Mouse (Mus musculus) cerebellum, postnatal 36 days (tissue): ENCODE data around the gene Scube3.

Experiments used
- DNase-seq, 2 experiments: peaks; one replicate each; pipeline ENCODE4 v3.0.0; 2021 to 2022; ENCODE audit warnings: mixed read lengths in 2 of 2

Scube3 gene

DNA sequence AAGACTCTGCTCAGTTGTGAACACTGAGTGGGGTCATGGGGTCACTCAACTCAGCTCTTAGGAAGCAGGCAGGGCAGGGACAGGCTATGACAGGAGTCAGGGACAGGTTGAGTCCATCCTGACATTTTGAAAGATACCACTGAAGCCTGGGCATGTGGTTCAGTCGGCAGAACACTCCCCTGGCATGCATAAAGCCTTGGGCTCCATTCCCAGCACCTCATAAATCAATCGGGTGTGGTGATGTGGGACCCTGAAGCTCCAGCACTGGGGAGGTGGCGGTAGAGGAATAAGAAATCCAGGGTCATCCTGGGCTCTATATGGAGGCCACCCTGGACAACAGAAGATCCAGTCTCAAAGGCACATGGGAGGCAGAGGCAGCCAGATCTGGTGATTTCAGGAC lies 6.4 kb upstream of the Scube3 start:
- no peak for DNase-seq

DNA sequence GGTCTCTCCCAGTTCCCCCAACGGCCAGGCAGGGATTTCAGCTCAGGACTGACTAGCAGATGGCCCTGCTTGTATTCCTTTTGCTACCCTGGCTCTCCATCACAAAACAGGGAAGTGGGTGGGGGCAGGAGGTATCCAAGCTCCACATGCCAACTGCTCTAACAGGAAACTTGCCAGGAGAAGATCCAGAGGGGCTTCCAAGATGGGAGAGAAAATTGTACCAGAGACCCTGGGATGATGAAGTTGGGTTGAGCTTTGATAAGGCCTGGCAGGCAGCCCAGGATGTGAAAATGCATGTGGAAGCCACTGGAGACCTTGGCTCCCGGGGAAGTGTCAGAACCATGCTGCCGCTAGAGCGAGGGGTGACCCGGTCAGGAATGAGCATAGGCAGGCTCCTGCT lies 5.7 kb upstream of the Scube3 start:
- no peak for DNase-seq

DNA sequence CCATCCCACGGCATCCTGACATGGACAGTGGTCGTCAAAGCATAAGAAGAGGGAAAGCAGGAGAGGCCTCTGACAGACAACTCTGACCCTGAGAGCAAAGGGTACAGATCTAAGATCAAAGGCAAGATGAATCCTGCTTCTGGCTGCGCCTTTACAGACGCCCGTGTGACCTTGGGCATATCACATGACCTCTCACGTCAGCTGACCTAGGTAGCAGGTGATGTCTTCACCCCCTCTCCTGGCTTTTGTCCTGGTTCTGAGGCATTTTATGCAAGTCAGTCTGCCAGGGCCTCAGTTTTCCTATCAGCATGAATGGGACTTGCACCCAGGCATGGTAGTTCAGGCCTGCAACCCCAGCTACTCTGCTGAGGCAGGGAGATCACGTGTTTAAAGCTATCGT lies 3.9 kb upstream of the Scube3 start:
- DNase-seq, result no peak

DNA sequence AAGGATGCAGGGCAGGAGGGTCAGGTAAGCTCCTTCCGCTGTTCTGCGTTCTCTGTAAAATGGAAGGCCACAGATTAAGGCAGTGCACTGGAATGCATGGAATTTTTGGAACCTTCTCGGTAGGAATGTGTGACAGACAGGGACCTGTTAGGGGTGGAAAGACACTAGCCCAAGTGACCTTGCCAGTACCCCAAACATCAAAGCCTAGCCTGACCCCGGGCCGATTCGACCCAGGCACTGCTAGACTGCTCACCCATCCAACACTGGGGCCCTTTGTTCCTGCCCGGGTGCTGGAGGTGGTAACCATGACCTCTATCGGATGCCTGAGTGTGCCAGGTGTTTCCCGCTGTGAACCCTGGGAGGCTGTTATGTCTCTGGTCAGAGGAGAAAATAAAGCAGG lies 3.3 kb upstream of the Scube3 start:
- DNase-seq, result no peak

DNA sequence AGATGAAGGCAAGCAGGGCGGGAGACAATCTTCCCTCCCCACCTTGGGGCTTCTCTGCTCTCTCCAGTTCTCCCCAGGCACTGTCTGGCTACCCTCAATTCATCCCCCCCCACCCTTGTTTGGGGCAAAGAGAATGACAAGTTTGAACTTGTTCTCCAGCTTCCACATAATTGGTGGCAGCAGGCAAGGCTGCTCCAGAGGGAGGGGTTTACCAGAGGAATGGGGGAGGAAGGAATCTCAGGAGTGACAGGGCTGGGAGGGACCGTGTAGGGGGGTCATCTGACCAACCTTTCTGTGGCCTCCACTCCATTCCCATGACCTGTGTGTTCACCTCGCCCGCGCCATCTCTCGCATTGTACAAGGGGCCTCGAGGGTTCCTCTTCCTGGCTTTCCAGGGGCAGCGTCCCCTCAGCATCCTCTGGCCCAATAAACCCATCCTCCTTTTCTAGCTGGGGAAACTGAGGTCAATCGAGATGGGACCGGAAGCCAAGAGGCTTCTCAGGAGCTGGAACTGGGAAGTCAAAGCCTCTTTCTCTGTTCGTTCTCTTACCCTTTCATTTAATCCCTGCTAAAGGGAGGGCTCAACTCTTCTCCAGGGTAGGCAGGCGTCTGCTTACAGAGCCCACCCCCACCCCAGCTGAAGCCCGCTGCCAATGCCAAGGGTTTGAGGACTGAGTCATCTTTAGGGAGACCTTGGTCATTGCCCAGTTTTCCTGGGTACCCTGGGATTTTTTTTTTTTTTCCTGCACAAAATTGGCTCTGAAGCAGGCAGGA lies 1.3 kb upstream of the Scube3 start:
- DNase-seq, result no peak

DNA sequence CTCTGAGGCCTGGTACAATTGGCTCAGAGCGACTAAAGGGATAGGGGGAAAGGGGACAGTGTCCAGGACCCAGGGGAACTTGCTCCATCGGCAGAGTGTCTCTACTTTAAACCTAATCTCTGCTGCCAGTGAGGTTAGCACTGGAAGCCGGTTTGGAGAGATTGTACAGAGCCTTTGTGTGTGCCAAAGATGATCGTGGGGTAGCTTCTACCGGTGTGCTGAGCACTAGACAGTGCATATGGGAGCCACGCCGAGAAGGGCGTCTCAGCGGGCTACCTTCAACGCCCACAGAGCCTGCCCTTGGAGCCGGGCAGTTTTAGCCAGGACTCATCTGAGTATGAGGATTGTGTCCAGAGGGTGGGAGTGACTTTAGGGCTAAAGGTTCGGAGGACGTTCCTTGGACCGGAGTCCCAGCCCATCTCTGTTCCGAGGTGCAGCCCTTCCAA lies 713 bp upstream of the Scube3 start:
- no peak for DNase-seq

DNA sequence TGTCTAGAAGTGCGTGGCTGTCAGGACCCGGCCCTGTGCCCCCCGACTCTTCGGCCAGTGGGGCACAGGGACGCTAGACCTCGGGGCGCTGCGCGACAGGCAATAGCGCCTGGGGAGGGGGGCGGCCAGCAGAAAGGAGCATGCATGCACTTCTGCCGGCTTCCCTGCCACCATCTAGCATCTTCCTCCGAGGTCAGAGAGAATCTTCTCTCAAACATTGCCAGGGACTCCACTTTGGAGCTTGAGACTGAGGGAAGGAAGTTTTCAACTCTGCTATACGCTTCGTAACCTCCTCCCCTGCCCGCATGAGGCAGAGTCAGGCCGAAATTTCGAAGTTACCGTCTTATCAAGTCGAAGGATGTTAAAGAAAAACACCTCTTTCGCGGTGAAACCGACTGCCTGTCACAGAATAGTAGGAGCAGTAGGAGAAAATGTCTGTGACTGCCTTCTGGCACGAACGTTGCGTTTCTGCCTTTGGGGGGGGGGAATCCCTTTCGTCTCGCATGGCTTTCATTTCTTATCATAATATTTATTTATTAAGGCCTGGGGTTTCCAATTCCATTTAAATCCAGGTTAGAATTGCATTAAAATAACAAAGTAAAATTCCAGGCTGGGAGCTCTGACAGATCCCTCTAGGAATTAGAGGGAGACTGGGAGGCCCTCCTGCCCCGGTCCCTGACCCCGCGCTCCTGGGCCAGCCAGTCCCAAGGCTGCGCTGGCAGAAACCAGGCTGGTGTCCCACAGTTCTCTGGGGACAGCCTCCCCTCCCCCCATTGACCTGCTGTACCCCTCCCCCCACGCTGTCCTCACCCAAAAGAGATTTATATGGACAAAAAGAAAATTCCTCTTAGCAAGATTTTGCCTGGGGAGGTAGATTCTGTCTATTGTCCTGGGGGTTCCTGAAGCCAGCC lies 1.0 kb downstream of the Scube3 start:
- DNase-seq, result no peak

DNA sequence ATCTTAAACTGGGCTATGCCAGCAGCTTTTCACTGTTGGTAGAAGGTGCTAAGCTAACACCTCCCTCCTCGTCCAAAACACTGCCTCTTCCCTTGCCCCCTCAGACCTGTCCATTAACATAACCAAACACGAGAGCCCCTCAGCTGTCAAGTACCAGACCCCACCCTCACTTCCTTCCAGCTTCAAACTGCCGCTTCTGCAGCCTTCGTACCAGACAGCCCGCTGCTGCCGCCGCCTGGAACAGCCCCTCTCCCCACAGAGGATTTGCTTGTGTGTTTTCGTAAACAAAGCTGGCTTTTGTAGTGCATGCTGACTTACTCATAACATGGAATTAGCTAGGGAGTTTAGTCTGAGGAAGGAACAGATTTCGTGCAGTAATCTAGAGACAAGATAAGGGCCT lies 1.8 kb downstream of the Scube3 start:
- no peak for DNase-seq

DNA sequence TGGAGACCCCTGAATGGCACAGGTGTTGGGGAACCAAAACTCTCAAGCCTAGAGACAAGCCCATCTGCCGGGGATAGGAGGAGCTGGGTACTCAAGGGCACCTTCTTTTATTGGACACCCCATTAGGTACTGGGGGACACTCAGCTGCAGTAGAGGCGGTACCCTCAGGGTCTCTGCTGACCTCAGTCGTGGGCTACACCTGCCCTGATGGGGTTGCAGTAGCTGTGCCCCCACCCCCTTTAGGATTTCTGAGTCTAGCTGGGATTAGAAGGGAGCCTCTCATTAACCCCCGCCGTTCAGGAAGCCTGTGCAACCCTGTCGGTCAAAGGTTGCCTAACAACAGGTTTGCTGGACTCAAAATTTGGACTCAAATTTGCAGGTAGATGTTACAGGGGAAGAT lies 2.3 kb downstream of the Scube3 start:
- DNase-seq, result no peak

DNA sequence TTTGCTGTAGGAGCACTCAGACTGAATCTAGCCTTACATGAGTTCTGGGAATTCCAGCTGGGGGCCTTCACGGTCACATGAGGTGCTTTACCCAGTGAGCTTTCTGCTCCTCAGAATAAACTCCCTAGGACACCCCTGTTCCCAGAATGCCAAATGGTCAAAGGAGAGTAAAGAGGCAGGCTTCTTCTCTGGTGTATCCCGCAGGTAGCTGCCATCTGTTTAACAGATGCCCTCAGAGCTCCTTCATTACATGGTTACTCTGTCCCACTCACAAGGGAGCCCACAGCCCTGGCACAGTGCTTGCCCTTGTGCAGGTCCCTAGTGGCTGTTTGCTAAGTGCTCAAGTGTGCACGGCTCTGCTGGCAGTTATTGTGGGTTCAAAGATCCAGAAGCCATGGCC lies 6.3 kb downstream of the Scube3 start:
- DNase-seq, result peak; percentile 55

DNA sequence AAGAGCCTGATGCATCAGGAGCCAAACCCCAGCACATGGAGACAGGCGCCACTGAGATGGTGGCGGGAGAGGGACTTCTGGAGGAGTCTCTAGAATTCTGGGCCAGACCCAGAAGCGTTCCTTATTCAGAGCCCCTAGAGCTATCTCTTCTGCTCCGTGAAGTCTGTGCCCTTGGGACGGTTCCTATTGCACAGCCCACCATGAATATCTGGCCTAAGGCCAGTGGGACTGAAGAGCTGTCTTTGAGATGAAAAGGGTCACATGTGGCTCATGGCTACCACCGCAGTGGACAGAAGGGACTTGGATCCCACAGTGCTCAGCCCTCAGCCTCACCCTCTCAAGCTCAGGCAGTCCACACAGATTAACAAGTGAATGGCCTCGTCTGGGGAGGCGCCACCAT lies 7.8 kb downstream of the Scube3 start:
- no peak for DNase-seq

DNA sequence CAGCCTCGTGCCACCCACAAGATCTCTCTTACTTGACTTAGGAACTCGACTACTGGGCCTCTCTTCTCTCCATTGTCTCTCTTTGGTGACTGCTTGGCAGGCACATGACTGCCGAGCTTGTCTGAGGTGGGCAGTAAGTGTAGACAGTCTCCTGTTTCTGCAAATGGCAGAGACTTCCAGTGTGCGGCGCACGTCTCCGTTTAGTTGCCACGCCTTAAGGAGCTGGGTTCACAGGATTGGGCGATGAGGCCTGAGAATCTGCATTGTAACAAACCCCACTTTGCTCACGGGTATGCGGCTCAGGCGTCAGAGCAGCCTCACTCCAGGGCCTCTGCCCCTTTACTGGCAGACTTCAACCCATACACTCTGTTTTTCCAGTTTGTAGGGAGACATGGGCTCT lies 8.5 kb downstream of the Scube3 start:
- DNase-seq, result no peak

DNA sequence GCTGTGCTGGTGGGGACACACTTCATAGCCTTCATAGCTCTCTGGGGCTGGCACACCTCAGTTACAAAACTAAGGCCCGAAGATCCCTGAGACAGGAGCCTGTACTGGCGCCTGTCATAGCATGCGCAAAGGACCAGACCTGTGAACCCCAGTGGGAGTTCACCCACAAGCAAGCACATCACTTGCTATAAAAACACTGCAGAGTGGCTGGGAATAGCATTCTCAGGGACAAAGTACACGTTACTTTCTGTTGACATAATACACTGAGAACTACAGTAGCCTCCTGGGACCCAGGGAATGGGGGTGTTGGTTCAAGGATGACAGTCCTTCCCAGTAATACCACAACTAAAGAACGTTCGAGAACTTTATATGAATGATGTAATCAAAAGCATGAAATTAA lies 11.2 kb downstream of the Scube3 start:
- no peak for DNase-seq

DNA sequence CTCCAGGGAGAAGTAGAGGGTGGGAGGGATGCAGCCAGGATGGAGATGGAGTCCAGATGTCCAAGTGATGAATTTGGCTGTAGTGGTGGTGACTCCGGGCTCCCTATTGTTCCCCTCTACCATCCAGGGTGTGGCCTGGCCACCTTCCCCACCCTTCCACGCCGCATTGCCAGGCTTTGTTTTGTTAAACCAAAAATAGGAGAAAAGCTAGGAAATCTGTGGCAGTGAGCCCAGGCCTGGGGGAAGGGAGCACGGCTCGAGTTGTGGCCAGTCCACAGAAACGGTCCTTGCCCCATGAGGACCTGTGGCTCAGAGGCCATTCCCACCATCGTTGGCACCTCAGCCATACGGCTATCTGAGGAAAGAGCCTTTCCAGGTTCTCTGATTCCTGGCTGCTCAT lies 13.0 kb downstream of the Scube3 start:
- no peak for DNase-seq

DNA sequence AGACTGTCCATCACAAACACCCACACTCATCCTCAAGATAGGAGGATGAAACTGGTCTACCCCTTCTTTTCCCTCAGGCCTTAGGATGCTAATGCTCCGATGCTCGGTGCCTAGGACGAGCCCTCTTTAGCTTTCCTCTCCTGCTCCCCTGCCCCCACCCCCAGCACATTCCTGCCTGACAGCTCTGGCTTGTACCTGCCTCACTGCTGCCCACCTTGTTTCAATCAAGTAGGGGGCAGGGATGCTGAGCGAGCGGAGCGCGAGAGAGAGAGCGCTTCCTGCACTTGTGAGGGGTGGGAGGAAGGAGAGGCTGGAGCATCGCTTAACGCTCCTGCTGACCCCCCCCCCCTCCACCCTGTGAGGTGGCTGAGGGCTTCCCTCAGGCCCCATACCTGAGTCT lies 18.4 kb downstream of the Scube3 start:
- no peak for DNase-seq

DNA sequence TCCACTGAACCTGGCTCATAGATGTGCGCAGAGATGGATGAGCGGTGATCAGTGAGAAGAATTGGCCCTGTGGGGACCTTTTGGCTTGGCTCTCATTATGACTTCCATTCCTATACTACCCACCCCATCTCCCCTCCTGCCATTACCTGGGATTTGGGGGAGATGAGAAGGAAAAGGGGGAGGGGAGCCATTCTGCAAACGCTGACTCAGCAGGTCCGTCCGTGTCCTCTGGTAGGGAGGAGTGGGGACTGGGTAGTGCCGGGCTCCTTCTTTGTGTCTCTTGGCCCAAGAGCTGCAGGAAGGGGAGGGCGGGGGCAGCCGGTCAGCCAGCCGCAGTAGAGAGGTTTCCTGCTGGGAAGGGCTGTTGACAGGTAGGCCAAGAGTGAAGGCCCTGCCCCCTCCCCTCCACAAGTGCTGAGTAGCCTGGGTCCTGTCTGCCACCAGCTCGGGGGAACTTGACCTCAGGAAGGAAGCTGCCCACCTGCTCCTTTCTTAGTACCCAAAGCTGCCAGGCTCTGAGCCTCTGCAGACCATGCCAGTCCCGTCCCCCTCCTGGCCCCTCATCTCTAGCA lies 19.5 kb downstream of the Scube3 start:
- no peak for DNase-seq

DNA sequence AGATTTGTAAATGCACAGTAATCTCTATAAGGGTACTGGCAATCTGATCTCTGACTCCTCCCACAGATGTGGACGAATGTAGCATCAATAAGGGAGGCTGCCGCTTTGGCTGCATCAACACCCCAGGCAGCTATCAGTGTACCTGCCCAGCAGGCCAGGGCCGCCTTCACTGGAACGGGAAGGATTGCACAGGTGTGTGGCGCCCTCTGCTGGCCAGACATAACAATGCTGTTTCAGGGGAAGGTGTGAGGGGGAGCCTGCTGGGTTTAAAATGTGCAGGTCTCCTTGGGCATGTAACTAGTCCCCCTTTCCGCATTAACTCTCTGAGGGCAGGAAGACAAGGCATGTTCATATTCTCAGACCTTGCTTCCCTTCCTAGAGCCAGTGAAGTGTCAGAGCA lies 21.7 kb downstream of the Scube3 start:
- DNase-seq, result peak; percentile 81 to 82

DNA sequence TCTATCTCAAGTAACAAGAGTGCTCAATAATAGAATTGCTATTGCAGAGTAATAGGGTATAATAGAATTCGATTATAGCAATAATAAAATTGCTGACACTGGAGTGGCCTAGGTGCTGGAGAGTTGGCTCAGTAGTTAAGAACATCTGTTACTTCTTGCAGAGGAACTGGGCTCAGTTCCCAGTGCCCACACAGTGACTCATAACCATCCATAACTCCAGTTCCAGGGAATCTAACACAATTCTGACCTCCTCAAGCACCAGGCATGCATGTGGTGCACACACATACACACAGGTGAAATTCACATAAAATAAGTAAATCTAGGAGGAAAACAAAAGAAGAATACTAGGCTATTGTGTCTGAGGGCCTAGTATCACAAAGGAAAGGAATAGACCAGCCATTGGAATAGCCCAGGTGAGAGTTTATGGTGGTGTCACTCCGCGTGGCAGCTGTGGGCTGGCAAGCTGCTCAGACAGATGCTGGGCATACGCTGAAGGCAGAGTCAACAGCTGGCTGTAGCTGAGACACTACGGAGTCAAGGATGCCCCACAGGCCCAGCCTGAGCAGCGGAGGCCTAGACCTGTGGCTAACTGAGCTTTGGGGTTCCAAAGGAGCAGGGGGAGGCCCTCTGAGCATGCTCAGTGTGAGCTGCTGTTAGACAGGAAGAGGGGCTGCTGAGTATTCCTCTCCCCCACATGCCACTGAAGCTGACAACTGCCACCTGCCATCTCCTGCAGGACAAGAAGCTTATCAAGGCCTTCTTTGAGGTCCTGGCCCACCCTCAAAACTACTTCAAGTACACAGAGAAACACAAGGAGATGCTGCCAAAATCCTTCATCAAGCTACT lies 28.7 kb downstream of the Scube3 start:
- peak in 1 of 2 experiments; percentile 19 for DNase-seq

DNA sequence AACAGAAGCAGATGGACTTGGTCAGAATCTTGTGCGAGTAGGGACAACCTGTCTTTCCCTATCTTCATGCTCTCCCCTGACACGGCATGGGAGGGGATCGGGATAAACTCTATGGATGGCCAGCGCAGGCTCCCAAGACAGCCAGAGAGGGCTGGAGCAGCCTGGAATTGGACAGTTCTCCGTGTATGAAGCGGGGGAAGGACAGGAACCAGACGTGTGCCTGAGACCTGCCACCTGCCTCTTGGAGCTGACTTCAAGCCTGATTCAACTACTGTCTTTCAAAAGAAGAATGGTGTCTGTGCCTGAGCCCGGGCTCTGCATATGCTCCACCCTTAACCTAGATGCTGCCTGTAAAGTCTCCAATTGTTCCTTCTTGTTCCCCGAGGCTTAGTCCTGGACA lies 30.7 kb downstream of the Scube3 start:
- DNase-seq, result no peak

DNA sequence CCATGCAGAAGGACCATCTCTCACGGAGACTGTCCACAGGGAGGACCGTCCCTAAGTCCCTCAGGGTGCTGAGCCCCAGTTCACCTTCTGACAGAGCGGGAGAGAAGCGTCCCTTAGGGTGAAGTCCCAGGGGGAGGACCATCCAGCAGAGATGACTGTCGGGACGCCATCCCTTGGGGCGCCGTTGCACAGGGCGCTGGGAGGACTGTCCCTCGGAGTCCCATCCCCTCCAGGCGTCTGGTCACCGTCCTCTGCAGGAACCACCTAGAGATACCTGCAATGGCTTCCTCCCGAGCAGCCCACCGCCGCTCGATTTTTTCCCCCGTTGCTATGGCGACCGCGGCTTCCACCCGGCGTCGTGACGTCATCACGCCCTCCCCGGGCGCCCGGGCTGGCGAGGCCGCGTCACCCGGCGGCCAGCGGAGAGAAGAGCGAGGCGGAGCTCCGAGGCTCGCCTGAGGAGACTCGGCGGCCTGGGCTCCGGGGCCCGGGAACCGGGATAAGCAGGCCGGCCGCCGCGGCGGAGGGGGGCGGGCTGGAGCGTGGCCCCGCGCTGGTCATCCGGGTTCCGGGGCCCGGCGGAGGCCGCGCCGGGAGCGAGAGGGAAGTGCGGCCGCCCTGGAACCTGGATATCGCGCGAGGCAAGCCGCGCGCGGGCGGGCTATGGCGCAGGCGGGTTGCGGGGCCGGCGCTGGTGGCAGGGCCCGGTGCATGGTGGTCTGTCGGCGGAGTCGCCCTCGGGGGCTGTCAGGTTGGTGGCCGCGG lies 35.0 kb downstream of the Scube3 start, which contains the start of gene Zfp523:
Zfp523 (plus strand) TSS at position 355 of the 765 bp plus-strand sequence.
- DNase-seq, result peak; percentile 89 to 92

DNA sequence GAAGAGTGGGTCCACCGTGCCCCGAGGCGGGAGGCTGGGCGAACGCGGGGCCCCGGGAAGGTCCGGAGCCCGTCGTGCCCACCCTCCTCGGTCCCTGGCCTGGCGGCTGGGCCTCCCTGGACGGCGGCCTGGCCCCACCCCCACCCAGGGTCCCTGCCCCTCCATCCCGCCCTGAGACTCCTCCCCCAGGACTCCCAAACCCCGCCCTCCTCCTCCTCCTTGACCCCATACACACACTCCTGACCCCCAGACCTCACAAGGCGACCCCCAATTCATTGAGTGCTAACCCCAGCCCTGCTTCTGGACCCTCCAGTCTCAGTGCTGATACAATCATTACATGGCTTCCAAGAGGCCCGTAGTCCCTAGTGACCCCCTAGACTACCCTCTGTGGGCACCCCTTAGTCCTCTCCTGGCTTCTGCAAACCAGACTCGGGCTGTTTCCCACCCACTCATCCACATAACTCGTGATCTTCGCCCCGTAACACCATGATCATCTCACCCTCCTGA lies 35.7 kb downstream of the Scube3 start:
- DNase-seq, result no peak

DNA sequence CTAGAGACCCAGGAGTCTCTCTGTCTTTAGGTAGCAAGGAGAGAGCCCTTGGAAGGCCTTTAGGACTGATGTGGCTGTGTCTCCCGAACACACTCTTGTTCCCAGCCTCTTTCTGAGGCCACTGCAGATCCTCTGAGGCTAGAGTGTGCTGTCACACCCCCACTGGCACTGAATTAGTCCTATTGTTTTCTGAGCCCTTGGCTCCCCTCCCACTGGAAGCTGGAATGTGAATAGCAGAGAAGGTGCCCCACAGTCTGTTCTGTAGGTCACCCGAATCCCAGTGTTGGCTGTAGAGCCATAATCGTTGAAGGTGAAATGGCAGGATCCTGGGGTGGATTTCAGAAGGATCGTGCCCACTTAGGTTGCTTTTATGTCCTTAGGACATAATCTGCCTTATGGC lies 38.4 kb downstream of the Scube3 start:
- no peak for DNase-seq
